Mouse (Mus musculus) 416B (cell line): ENCODE results near the gene Orc1.

Source experiments
- DNase-seq: peaks from one replicate; pipeline ENCODE4 v3.0.0; 2011; ENCODE audit warnings: low read depth

Orc1 gene

GRCm38 (mm10) chr4:108578840-108579742, at the start of gene Orc1, which contains the start of gene Prpf38a:
TSS of gene Orc1 (plus strand) at chr4:108579423.
TSS of gene Prpf38a (minus strand) at chr4:108579336.
- peak; percentile 99 for DNase-seq

GRCm38 (mm10) chr4:108539701-108540100, 39.5 kb upstream of the Orc1 start:
- DNase-seq = peak; percentile 44

- DNase-seq = peak; percentile 78
These were observed 14.2 kb upstream of the Orc1 start for GRCm38 (mm10) chr4:108565026-108565425.

- DNase-seq = no peak
These were observed 6.6 kb upstream of the Orc1 start for GRCm38 (mm10) chr4:108572644-108573043.

- DNase-seq = peak; percentile 17
These were observed 654 bp downstream of the Orc1 start for GRCm38 (mm10) chr4:108579743-108580411.

GRCm38 (mm10) chr4:108593376-108593775, 14.2 kb downstream of the Orc1 start:
- no peak for DNase-seq

GRCm38 (mm10) chr4:108595785-108596184, 16.6 kb downstream of the Orc1 start:
- no peak for DNase-seq

- DNase-seq = peak; percentile 68
These were observed 19.1 kb downstream of the Orc1 start for GRCm38 (mm10) chr4:108598306-108598705.

GRCm38 (mm10) chr4:108601870-108602269, 22.6 kb downstream of the Orc1 start:
- no peak for DNase-seq

GRCm38 (mm10) chr4:108608651-108609050, 29.4 kb downstream of the Orc1 start:
- DNase-seq = no peak

- no peak for DNase-seq
These were observed 31.7 kb downstream of the Orc1 start for GRCm38 (mm10) chr4:108610935-108611334.

- no peak for DNase-seq
These were observed 39.4 kb downstream of the Orc1 start for GRCm38 (mm10) chr4:108618586-108618985.

GRCm38 (mm10) chr4:108619165-108619564, 39.9 kb downstream of the Orc1 start:
- DNase-seq = peak; percentile 57

- DNase-seq = peak; percentile 90
These were observed 40.5 kb downstream of the Orc1 start, which contains the start of gene Cc2d1b for GRCm38 (mm10) chr4:108619587-108620341. TSS of gene Cc2d1b (plus strand) at chr4:108619940.

GRCm38 (mm10) chr4:108620536-108620935, 41.3 kb downstream of the Orc1 start:
- no peak for DNase-seq

- DNase-seq = peak; percentile 48
These were observed 42.3 kb downstream of the Orc1 start for GRCm38 (mm10) chr4:108621504-108621903.

- DNase-seq = no peak
These were observed 47.8 kb downstream of the Orc1 start for GRCm38 (mm10) chr4:108627066-108627465.

- no peak for DNase-seq
These were observed 50.2 kb downstream of the Orc1 start for GRCm38 (mm10) chr4:108629363-108629880.

GRCm38 (mm10) chr4:108630096-108630495, 50.9 kb downstream of the Orc1 start:
- DNase-seq = no peak

- no peak for DNase-seq
These were observed 52.4 kb downstream of the Orc1 start for GRCm38 (mm10) chr4:108631616-108632015.

- no peak for DNase-seq
These were observed 54.5 kb downstream of the Orc1 start for GRCm38 (mm10) chr4:108633703-108634102.

GRCm38 (mm10) chr4:108634696-108635095, 55.5 kb downstream of the Orc1 start:
- no peak for DNase-seq
